Mouse (Mus musculus) spleen, postnatal 14 days (tissue): ENCODE data around the gene 2700081O15Rik.
A peak's percentile ranks its signal among the peaks of the same experiment; 100 is the strongest.

Experiments used
- DNase-seq, 2 experiments: peaks; one replicate each; pipeline ENCODE4 v3.0.0; 2021 to 2022; ENCODE audit warnings: low spot score in 2 of 2

The 2700081O15Rik gene

GRCm38 (mm10) chr19:7420841-7421601 lies 3.6 kb downstream of the 2700081O15Rik start:
- DNase-seq, result no peak

- no peak for DNase-seq
These were observed 4.5 kb downstream of the 2700081O15Rik start for GRCm38 (mm10) chr19:7421602-7422591.

GRCm38 (mm10) chr19:7422656-7423027 lies 5.2 kb downstream of the 2700081O15Rik start:
- DNase-seq, result no peak

GRCm38 (mm10) chr19:7423028-7423655 lies 5.7 kb downstream of the 2700081O15Rik start:
- DNase-seq, result no peak

GRCm38 (mm10) chr19:7423656-7424030 lies 6.2 kb downstream of the 2700081O15Rik start:
- no peak for DNase-seq

GRCm38 (mm10) chr19:7424131-7424530 lies 6.7 kb downstream of the 2700081O15Rik start:
- DNase-seq, result no peak

GRCm38 (mm10) chr19:7424590-7425397 lies 7.4 kb downstream of the 2700081O15Rik start:
- no peak for DNase-seq

- DNase-seq, result no peak
These were observed 8.0 kb downstream of the 2700081O15Rik start for GRCm38 (mm10) chr19:7425398-7425775.

GRCm38 (mm10) chr19:7434887-7435286 lies 17.5 kb downstream of the 2700081O15Rik start:
- no peak for DNase-seq

- DNase-seq, result no peak
These were observed 18.9 kb downstream of the 2700081O15Rik start for GRCm38 (mm10) chr19:7436061-7436970.

- no peak for DNase-seq
These were observed 20.9 kb downstream of the 2700081O15Rik start for GRCm38 (mm10) chr19:7438295-7438694.

GRCm38 (mm10) chr19:7441493-7441892 lies 24.1 kb downstream of the 2700081O15Rik start:
- DNase-seq, result peak in 1 of 2 experiments; percentile 51

GRCm38 (mm10) chr19:7445105-7445504 lies 27.7 kb downstream of the 2700081O15Rik start:
- no peak for DNase-seq

GRCm38 (mm10) chr19:7445596-7445995 lies 28.2 kb downstream of the 2700081O15Rik start:
- no peak for DNase-seq

- DNase-seq, result no peak
These were observed 39.4 kb downstream of the 2700081O15Rik start for GRCm38 (mm10) chr19:7456803-7457202.

GRCm38 (mm10) chr19:7458901-7459300 lies 41.5 kb downstream of the 2700081O15Rik start:
- DNase-seq, result no peak

GRCm38 (mm10) chr19:7459370-7459769 lies 41.9 kb downstream of the 2700081O15Rik start:
- no peak for DNase-seq

GRCm38 (mm10) chr19:7467915-7468314 lies 50.5 kb downstream of the 2700081O15Rik start:
- no peak for DNase-seq

- DNase-seq, result no peak
These were observed 53.2 kb downstream of the 2700081O15Rik start for GRCm38 (mm10) chr19:7470643-7471042.
